Mouse (Mus musculus): ENCODE data around the gene Daam1.
A peak's percentile ranks its signal among the peaks of the same experiment; 100 is the strongest.

Daam1 gene

DNA sequence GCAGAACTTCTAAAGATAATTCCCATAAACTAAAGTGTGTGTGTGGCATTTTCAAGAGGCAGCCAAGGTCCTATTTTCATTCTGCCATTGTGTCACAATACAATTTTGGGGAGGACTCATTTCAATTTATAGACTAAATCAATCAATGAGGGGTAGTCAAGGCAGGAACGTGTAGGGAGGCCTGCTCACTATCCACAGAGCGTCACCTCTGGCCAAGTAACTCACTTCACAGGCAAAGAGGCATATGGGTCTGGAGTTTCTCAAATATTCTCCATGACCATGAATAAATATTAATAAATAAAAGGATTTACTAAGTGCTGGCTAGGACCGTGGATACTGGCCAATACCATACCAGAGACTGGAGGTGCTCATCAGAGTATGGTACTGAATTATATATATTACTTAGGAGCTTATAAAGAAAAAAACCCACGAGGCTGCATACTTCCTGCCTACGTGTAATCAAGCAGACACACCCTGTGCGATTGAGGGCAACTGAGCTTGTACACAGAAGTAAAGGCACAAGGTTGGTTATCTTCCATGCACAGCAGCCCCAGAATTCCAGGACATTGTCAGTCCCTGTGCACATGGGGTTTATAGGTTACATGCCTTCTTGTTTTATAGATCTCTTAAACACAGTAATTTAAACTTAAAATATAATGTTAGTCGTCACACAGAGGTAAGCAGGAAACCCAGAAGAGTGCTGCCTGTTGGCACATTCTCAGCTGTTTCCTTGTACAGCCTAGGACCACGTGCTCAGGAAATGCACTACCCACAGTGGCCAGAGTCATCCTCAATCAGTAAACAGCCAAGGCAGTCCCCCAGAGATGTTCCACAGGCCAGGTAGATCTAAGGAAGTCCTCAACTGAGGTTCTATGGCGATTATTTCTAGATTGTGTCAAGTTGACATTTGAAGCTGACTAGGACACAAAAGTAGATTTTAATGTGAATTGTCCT, 101.8 kb downstream of the Daam1 start:
- DNase-seq (ENCODE audit: low read depth) = peak; percentile 31

DNA sequence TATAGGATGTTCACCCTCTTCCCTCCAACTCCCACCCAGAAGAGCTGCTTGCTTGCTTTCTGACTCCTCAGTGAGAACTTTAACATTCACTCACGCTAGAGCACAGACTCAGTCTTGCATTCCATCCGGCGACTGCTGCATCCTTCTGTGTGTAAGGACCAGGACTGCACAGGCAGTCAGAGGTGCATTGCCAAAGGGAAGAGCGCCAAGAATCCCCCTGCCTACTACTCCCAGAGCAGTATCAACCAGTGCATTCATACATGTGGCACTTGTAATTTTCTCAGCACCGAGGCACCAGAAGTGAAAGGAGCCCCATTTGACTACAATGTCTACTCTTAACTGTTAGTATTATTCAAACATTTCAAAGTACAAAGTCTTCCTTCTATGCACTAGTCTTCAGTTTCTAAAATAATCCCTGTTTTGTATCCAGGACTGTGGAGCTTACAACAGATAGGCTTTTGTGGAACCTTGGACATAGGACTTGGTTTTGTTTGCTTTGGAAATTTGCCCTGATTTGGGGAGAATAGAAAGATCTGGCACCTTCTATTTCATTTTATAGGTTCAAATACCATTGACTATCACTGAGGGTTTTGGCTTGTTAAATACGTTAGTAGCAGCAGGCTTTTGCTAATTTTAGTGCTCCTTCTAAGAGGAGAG, 103.2 kb downstream of the Daam1 start:
- no peak for DNase-seq (ENCODE audit: low read depth)

DNA sequence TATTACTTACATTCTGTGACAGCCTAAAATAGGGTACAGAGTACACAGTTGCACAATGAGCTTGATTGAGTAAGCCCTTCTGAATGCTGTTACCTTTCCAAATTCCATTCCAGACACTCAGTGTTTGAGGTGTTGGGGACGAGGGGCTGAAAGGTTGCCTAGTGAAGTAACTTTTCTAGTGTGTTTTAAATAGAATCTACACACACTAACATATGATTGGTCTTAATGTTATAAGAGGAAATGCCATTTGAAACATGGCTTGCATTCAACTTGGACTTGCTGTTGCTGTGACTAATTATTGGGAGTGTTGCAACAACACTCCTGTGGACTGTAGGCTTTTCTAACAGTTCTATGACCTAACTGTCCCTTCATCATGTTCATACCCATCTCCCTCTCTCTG, 105.8 kb downstream of the Daam1 start:
- DNase-seq (ENCODE audit: low read depth) = no peak

DNA sequence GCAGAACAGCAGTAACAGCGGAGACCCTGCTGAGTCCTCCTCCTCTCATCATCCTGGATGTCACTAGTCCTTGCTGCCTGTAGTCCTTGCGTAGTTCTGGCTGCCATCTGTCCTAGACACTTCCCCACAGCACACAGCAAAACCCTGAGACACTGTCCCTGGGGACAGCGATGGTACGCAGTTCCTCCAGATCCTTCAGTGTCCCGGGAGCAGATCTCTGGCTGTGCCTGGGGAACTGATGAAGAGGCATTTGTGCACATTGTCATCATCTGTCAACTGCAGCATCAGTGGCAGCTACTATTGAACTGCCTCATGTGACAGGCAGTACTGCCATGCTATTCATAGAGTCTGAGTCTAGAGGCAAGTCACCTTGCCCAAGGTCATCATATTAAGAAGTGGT, 107.6 kb downstream of the Daam1 start:
- DNase-seq (ENCODE audit: low read depth) = no peak

DNA sequence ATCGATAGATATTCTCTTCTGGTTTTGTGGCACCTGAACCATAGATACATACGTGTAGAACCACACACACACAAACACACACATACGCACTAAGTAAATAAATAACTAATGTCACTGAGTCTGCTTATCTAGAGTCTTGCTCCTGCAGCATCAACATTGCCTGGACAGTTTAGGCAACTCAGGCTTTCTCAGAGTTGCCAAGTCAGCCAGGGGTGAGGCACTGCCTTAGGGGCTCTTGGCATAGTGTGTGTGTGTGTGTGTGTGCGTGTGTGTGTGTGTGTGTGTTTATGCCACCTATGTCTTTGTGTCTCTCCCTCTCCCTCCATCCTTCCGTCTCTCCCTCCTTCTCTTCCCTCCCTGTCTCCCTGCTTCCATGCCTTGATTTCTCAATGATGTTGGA, 110.4 kb downstream of the Daam1 start:
- DNase-seq (ENCODE audit: low read depth) = no peak

DNA sequence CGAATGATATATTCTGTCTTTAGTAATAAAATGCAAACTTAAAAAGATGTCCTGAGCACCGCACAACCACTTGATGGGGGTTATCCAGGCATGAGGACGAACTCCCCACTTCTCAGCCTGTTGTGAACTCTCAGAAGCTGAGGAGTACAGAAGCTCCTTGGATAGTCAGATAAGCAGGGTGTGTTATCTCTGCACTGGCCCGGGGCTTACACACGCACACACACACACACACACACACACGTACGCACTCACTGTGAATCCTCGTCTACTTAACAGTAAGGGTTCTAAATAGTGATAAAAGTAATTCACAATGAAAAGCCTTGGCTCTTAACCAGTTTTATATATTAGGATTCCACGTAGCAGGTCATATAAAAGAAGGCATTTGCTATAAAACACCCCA, 112.2 kb downstream of the Daam1 start:
- DNase-seq (ENCODE audit: low read depth) = no peak

DNA sequence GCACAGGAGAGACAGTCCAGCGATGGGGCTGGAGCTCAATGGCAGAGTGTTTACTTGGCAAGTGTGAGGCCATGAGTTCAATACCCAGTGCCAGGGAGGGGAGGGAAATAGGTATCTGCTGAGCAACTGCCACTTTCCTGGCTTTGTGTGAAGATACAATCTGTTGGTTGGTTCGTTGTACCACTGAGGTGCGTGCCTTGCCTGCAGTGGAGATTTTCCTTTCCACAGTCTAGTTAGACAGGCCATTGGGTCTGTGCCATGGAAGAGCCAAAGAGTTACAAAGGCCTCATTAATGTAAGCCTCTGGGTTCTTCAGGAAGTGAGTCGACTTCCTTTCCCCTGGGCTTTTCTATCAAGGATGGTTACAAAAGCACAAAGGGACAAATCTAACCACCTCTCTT, 112.8 kb downstream of the Daam1 start:
- DNase-seq (ENCODE audit: low read depth) = no peak

DNA sequence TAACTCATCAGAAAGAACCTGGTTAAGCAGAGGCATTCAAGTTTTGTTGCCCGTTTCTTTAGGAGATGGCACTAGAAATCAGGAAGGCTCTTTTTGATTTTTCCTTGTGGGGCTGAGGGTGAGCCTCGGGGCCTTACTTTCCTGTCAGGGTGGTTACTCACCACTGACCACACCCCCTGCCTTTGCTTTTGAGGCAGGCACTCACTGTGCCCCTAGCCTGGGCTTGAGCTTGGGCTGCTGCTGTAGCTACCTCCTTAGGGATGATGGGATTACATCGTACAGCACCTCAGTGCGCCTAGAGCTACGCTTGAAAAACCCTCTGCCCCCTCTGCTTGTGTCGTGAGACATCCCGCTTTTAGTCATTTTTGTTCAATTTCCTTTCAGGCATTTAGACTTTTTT, 115.0 kb downstream of the Daam1 start:
- no peak for DNase-seq (ENCODE audit: low read depth)

DNA sequence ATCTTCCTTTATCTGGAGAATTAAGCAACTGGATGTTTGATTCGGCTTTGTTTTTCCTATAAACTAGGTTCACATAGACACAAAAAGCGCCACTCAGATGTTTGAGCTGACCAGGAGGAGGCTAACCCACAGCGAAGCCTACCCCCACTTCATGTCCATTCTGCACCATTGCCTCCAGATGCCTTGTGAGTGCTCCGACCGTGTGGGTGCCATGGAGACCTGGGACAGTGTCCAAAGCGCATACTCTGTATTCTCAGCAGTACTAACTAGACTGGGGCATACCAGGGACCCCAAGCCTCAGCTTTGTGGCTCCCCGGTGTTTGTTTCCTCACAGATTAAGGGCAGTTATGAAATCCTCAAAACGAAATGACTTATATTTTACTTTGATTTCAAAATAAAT, 115.6 kb downstream of the Daam1 start:
- no peak for DNase-seq (ENCODE audit: low read depth)

DNA sequence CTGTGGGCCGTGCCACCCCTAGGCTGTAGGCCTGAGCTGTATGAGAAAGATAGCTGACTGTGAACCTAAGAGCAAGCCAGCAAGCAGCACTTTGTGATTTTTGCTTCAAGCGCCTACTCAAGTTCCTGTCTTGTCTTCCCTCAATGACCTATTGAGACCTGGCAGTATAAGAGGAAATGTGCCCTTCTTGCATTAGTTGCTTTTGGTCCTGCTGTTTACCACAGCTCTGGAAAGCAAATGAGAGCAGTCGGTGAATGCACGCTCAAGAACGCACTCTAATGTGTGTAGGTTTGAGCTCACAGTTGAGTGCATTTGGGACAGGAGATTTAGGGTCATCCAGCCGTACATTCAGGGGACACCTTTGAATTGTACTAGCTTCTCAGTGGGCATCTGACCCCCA, 118.1 kb downstream of the Daam1 start:
- no peak for DNase-seq (ENCODE audit: low read depth)

DNA sequence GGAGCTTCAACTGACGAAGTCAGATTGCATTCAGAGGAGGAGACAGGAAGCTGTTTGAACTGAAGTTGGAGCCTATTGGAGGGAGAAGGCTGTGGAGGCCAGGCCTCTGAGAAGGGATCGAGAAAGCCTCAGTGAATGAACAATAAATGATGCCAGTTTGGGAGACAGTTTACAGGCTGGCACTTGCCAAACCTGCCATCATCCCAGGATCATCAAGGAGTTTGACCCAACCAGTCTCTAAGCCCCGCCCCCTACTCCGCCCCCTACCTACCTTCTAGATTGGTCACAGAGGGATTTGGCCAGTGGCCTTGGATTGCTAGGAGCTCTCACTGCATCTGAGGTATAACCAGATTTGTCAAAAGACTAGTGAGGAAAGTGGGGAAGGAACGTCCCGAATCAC, 118.7 kb downstream of the Daam1 start:
- no peak for DNase-seq (ENCODE audit: low read depth)

DNA sequence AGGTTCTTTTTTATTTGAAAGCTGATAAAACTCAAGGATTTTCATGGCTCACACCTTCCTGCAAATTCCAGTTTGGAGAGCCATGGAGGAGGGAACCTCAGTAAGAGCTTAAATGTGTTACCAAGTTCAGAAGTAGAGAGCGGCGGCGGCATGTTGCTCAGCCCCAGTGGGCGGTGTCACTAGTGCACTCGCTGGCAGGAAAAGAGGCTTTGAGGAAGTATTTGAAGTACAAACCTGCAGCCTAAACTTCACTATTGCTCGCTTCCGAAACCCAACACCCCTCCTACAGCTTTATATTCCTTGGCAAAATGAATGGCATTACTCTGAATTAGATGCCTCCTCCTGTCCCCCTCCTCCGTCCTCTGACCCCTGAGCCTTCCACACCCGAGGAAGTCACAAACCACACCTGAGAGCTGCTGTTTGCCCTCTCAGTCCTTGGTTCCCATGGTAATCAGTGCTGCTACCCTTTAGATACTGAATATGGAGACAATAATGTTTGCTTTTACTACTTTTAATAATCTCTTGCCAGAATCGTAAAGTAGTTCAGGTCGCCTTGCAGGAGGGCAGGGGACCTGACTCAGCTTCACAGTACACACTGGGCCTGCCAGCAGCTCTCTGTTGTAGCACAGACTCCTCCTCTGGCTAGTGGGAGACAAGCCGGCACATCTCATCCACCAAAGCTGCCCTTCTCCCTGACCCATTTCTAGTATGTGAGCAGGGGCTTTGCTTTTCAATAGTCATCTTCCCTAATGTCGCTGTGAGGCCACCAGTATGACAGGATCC, 119.4 kb downstream of the Daam1 start:
- no peak for DNase-seq (ENCODE audit: low read depth)

DNA sequence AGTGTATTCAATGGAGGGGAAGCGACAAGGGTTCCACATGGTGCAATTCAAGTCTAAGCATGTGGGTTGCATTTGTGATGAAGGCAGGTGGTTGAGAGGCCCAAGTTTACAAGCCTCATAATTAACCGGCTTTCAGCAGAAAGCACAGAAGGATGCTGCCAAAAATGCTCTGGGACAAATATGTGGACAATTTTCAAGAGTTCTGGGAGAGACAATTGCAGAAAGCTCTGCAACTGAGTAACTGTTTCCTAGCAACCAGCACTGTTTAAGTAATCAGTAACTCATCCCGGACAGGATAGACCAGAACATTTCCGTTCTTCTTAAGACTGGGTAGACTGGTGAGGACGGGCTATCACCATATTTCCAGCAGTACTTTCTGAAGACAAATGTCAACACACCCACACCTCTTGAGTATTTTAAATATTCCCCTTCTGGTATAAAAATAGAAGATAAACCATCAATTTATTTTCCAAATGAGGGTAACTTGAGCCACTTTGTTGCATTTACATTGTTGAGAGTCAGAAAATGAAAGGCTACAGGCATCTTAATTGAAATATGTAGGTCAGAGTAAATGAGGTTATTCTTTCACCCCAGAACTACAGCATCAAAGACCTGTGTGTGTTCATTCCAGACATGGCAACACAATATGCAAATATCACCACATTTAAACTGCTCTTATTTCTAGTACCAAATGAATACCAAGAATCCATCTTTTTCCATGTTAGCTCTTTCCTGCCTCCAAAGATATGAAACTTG, 123.5 kb downstream of the Daam1 start:
- DNase-seq (ENCODE audit: low read depth) = no peak

DNA sequence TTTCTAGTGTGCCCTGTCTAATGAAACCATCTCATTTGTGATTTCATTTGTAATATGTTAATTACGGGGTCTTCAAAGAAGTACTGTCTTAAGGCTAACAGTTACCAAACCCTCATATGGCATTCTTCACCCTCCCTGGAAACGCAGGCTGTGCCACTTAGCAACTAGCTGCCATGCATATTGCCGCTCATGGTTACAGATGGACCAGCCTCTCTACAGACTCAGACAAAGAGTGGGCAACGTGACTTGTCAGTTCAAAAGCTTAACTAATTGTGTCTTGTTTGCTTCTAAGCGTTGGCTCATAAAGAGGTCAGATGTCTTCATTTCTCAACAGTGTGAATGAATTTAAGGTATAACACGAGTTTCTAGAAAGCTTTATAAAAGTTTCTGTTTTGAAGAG, 126.1 kb downstream of the Daam1 start:
- DNase-seq (ENCODE audit: low read depth) = no peak

DNA sequence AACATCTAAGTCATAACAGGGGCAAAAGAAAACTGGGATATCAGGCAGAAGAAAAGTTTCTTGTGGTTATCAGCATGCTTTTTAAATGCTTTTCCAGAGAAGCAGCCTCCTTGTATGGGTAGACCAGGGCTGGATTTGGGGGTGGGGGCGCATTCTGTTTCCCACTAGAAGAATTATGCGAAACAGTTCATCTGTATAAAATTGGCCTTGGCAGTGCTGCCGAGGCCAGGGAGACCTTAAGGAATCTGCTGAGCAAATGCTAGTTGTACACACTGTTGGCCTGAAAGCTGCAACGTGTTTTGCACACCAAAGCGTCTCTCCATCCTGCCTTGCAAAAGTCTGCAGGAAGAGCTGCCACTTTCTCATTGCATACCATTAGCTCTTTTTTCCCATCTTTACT, 126.6 kb downstream of the Daam1 start:
- DNase-seq (ENCODE audit: low read depth) = no peak

DNA sequence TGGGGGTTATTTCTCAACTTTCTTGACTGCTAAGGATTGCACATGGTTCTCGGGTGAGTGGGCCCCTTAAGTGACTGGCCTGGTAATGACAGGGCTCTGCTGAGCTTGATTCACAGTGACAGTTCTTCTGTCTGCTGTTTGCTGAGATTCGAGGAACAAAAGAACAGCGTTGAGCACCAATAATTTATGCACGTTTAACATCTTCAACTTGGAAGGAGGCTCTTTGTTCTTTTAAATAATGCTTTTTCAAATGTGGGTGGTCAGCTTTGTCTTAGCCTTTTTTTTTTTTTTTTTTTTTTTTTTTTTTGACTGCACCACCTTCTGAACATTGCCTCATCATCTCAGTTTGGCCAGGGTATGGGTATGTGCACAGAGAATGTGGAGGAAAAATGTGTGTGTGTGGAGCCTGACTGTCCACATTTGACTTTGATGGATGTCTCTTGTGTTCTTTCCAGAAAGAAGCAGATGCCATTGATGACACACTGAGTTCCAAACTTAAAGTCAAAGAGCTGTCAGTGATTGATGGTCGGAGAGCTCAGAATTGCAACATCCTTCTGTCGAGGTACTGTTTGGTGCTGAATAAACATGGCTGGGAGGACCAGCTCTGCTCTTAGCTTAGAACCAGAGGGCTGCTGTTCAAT, 128.6 kb downstream of the Daam1 start:
- DNase-seq (ENCODE audit: low read depth) = no peak

DNA sequence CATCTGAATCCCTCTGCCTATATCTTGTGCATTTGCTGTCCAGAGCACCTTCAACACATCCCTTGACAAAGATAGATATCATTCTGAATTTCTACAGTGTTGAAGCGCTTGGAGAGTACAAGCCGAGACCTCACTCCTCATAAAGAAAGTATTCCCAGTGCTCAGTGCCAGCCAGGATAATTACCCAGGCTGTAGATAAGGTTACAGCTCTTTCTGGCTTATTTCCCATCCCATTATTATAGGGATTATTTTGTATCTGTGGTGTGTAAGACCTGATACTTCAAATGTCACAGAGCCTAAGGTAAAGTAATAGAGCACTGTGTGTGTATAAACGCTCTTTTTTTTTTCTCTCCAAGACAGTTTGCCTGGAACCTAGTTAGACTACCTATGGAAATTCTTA, 130.8 kb downstream of the Daam1 start:
- no peak for DNase-seq (ENCODE audit: low read depth)

DNA sequence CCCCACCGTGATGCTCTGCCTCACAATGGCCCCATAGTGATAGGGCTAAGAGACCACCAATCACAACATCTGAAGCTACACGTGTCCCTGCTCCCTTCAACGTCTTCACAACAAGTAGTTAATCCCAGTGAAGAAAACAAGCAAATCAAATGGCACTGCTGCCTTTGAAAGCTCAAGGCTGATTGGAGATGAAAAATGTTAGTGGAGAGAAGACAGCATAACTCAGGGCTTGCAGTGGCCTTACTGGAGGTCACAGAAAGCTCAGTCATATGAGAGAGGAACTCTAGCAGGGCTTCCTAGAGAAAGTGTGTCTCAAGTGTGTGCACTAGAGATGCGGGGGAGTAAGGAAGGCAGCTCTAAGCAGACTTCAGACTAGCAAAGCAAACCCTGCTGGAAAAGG, 131.7 kb downstream of the Daam1 start:
- DNase-seq (ENCODE audit: low read depth) = no peak

DNA sequence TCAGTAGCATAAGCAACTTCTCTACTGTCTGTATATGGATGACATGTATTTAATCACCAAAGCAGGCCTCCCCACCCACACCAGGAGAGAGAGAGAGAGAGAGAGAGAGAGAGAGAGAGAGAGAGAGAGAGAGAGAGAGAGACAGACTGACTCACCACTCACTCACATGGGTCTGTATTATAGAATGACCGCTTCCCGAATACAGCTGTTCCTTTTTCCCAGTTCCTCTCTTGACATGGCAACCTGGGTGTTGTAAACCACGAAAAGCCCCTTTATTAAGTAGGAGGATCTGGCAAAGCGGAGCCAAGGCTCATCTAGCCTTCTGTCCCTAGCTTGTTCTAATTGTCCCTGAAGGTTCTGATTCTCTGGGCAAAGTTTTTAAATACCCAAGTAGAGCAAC, 137.7 kb downstream of the Daam1 start:
- DNase-seq (ENCODE audit: low read depth) = no peak

DNA sequence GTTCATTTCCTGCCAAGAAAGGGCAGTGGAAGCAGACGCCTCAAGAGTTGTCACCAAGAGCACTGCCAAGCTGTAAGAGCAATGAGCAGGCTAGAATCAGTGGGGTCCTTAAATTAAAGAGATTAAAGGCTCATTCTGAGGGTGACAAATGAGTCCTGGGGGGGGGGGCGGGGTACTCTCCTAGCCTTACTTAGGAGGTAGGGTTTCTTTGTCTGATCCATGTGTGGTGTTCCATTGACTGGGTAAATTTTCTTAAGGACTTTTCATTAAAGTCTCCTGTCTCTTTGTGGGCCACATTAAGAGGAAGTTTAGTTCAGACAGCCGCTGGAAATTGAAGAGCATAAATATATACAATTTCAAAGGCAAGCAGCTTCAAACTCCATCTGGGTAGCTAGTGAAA, 138.1 kb downstream of the Daam1 start:
- no peak for DNase-seq (ENCODE audit: low read depth)

DNA sequence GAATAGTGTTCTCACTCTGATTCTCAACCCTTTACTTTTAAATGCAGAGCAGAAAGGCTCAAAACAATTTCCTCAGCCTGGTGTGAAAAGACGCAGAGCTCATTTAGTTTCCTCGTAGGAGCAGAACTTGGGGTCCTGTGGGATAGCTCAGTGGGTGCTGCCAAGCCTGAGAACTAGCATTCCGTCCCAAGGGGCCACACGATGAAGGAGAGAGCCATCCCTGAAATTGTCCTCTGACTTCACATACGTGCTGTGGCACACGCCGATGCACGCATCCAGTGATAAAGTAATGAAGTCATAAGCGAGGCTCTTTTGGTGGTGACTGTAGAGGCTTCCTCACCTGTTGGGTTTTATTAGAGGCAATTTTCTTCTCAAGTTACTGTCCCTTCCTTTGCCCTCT, 138.6 kb downstream of the Daam1 start:
- no peak for DNase-seq (ENCODE audit: low read depth)

Data from c-Kit-positive CD71-negative TER-119-negative erythroid progenitor cells, embryonic 14.5 days (primary cell).